Mouse (Mus musculus) thymus, postnatal 4 days (tissue): Measurements from ENCODE around the gene Slc5a1.
A peak's percentile ranks its signal among the peaks of the same experiment; 100 is the strongest.

Source experiments
- DNase-seq: peaks from one replicate; pipeline ENCODE4 v3.0.0; 2021

Gene Slc5a1

GRCm38 (mm10) chr5:33104025-33104481, at the start of gene Slc5a1:
TSS of gene Slc5a1 (plus strand) at chr5:33104219.
- DNase-seq = no peak

GRCm38 (mm10) chr5:33056126-33056765, 47.8 kb upstream of the Slc5a1 start:
- DNase-seq = no peak

GRCm38 (mm10) chr5:33070071-33070470, 33.9 kb upstream of the Slc5a1 start:
- no peak for DNase-seq

- DNase-seq = no peak
These were observed 27.4 kb upstream of the Slc5a1 start for GRCm38 (mm10) chr5:33076490-33077191.

GRCm38 (mm10) chr5:33082896-33083295, 21.1 kb upstream of the Slc5a1 start:
- no peak for DNase-seq

- DNase-seq = no peak
These were observed 19.4 kb upstream of the Slc5a1 start for GRCm38 (mm10) chr5:33084599-33084998.

GRCm38 (mm10) chr5:33091342-33091741, 12.7 kb upstream of the Slc5a1 start:
- DNase-seq = no peak

GRCm38 (mm10) chr5:33095315-33095714, 8.7 kb upstream of the Slc5a1 start:
- no peak for DNase-seq

- DNase-seq = no peak
These were observed 1.5 kb upstream of the Slc5a1 start for GRCm38 (mm10) chr5:33102369-33103055.

GRCm38 (mm10) chr5:33104876-33105275, 857 bp downstream of the Slc5a1 start:
- DNase-seq = no peak

GRCm38 (mm10) chr5:33105660-33106059, 1.6 kb downstream of the Slc5a1 start:
- no peak for DNase-seq

- no peak for DNase-seq
These were observed 3.0 kb downstream of the Slc5a1 start for GRCm38 (mm10) chr5:33107056-33107455.

- no peak for DNase-seq
These were observed 3.9 kb downstream of the Slc5a1 start for GRCm38 (mm10) chr5:33107778-33108405.

- no peak for DNase-seq
These were observed 17.9 kb downstream of the Slc5a1 start for GRCm38 (mm10) chr5:33121871-33122315.

GRCm38 (mm10) chr5:33123658-33124057, 19.6 kb downstream of the Slc5a1 start:
- no peak for DNase-seq

GRCm38 (mm10) chr5:33125318-33125717, 21.3 kb downstream of the Slc5a1 start:
- no peak for DNase-seq

GRCm38 (mm10) chr5:33134132-33134531, 30.1 kb downstream of the Slc5a1 start:
- no peak for DNase-seq

- no peak for DNase-seq
These were observed 31.6 kb downstream of the Slc5a1 start for GRCm38 (mm10) chr5:33135611-33136010.

GRCm38 (mm10) chr5:33142790-33143455, 38.9 kb downstream of the Slc5a1 start:
- DNase-seq = peak; percentile 31

GRCm38 (mm10) chr5:33144025-33144424, 40.0 kb downstream of the Slc5a1 start:
- DNase-seq = peak; percentile 25

- no peak for DNase-seq
These were observed 42.8 kb downstream of the Slc5a1 start for GRCm38 (mm10) chr5:33146837-33147236.

- DNase-seq = no peak
These were observed 43.7 kb downstream of the Slc5a1 start for GRCm38 (mm10) chr5:33147691-33148090.

- DNase-seq = no peak
These were observed 89.5 kb downstream of the Slc5a1 start for GRCm38 (mm10) chr5:33193567-33193966.
